Mouse (Mus musculus): Measurements from ENCODE around the gene Cbx5. TPM values are rescaled to one million over a fixed set of nuclear protein-coding genes. Genes with fewer than 3 reads are reported as not detected.
"Not testable (repeated sequence)": the region's sequence is repeated elsewhere in the genome, so short reads cannot be mapped to it uniquely, and the experiment has no call there.

The Cbx5 gene
- polyA plus RNA-seq, 1 experiment from 2014 or later = 91.8 TPM

DNA sequence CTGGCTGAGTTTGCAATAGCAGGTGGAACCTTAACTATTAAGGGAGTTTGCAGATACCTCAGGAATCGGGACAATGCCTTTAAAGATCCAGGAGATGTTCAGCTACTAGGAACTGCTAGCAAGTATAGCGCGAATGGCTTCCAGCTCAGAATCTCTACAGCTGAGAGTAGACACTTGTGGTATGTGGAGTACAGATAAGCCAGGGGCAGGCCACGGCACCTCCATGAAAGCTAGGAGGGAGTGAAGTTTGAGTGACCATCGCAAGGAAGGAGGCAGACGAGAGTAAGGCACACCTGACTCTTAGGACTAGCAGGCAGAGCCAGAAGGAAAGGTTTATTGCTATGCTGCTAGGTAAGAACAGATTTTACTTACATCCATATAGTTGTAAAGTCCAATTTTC lies 6.0 kb upstream of the Cbx5 start:
- ATAC-seq (ENCODE audit: insufficient read depth, low FRiP score) = no peak
- Histone ChIP-seq H3K4me1 (ENCODE audit: control insufficient read depth, insufficient read depth, low read length) (peaks cover 20% of the 10 kb centered on the region), H3K4me3 (replicated peaks; ENCODE audit: low read length) (no peak overlapping the region), H3K36me3 (ENCODE audit: control insufficient read depth, insufficient read depth, low read length) (peaks cover 27% of the 10 kb centered on the region), H3K4me2 (ENCODE audit: low read depth, low read length) (no peak overlapping the region), H3K9me3 (replicated peaks; ENCODE audit: control insufficient read depth, low read length) (no peaks in the 10 kb centered on the region), H3K9ac (ENCODE audit: low read length) (no peak overlapping the region), H3K27ac (ENCODE audit: low read length) (no peak overlapping the region), H3K27me3 (ENCODE audit: control insufficient read depth, insufficient read depth, low read length) (no peaks in the 10 kb centered on the region)
- 73% methylated on average over 6 of the region's 6 CpGs for WGBS

DNA sequence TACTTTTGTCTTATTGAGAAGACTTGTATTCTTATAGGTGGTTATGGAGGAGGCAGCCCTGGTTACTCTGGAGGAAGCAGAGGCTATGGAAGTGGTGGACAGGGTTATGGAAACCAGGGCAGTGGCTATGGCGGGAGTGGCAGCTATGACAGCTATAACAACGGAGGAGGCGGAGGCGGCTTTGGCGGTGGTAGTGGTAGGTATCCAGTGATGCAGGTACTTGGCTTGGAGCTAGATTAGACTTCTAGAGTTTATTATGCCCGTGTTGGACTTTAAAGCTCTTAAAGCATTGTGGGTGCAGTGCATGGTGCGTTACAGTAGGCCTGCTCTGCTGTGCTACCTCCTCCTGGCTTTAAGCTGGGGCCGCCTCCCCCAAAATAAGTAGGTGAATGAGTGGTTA lies 3.3 kb upstream of the Cbx5 start:
- Histone ChIP-seq H3K9me3 (replicated peaks; ENCODE audit: control insufficient read depth, low read length) (no peaks in the 10 kb centered on the region), H3K4me2 (ENCODE audit: low read depth, low read length) (peak overlapping the region; percentile 72), H3K27ac (ENCODE audit: low read length) (no peak overlapping the region), H3K9ac (ENCODE audit: low read length) (peak overlapping the region; percentile 83), H3K27me3 (ENCODE audit: control insufficient read depth, insufficient read depth, low read length) (no peaks in the 10 kb centered on the region), H3K4me1 (ENCODE audit: control insufficient read depth, insufficient read depth, low read length) (peaks cover 25% of the 10 kb centered on the region), H3K4me3 (replicated peaks; ENCODE audit: low read length) (peak overlapping the region; percentile 66), H3K36me3 (ENCODE audit: control insufficient read depth, insufficient read depth, low read length) (peaks cover 27% of the 10 kb centered on the region)
- no peak for ATAC-seq (ENCODE audit: insufficient read depth, low FRiP score)
- WGBS = 48% methylated on average over 8 of the region's 8 CpGs

DNA sequence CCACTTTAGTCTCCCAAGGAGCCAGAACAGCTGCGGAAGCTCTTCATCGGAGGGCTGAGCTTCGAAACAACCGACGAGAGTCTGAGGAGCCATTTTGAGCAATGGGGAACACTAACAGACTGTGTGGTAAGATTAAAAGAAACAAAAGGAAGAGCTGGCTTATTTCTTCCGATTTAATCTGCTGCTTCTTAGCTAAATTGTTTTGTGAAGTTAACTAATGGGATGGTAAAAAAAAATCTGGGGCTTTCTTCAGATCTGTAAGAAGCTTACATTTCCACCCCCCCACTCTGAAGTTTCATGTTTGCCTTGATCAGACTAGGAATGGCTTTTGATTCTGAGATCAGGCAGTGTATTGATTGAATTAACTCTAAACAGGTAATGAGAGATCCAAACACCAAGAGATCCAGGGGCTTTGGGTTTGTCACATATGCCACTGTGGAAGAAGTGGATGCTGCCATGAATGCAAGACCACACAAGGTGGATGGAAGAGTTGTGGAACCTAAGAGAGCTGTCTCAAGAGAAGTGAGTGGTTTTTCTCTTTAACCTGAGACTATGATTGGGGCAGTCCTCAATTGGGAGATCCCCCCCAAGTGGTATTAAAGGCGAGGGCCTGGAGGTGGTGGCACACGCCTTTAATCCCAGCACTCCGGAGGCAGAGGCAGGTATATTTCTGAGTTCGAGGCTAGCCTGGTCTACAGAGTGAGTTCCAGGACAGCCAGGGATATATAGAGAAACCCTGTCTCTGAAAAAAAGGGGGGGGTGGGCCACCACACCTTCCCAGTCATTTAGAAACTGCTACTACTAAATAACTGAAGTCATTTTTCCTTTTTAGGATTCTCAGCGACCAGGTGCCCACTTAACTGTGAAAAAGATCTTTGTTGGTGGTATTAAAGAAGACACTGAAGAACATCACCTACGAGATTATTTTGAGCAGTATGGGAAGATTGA lies 1.7 kb upstream of the Cbx5 start:
- H3K27me3 ChIP-seq (ENCODE audit: control insufficient read depth, insufficient read depth, low read length); ATAC-seq (ENCODE audit: insufficient read depth, low FRiP score); H3K9me3 ChIP-seq (replicated peaks; ENCODE audit: control insufficient read depth, low read length): not testable (repeated sequence)
- 4% methylated on average over 12 of the region's 12 CpGs for WGBS
- Histone ChIP-seq H3K4me3 (replicated peaks; ENCODE audit: low read length) (peak overlapping the region; percentile 66), H3K4me1 (ENCODE audit: control insufficient read depth, insufficient read depth, low read length) (peaks cover 25% of the 10 kb centered on the region), H3K4me2 (ENCODE audit: low read depth, low read length) (peak overlapping the region; percentile 72), H3K27ac (ENCODE audit: low read length) (peak overlapping the region; percentile 94), H3K9ac (ENCODE audit: low read length) (peak overlapping the region; percentile 83), H3K36me3 (ENCODE audit: control insufficient read depth, insufficient read depth, low read length) (peaks cover 18% of the 10 kb centered on the region)

DNA sequence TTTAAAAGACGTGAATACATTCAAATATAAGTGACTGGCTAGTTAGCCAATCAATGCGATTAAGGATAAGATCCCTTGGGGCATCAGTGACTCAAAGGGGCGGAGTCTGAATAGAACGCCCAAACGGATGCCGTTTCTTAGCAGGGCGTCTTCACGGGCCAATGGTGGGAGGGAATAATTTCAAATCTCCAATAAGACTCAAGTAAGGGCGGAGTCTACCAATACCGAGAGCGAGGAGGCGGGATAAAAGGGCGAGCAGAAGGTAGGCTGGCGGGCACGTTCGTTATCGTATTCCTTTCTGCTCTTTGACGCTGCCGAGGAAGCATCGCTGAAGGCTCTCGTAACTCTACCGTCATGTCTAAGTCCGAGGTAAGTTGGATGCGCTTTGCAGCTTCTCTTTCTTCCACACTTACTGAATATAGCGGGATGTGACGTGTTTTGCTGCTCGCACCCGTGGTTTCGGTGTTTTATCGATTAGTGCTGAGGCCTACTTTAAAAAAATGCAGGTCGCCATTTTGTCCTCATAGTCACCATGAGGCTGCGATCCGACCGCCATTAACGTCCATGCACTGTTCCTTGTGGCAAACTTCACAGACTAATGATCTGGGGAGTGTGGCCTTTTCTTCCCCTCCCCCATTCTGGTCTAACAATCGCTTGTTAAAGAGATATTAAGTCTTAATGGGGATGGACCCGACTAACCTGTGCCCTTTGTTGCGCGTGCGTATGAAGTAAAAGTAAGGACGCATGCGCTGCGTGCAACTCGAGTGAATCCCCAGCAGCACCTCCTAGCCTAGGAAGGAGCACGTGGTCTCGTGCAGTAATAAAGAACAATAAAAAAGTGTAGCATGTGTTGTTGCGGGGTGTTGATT lies 778 bp upstream of the Cbx5 start, which contains the start of gene Hnrnpa1:
Gene Hnrnpa1, plus strand, starts transcription at position 273 of the 869 bp plus-strand sequence.
- WGBS = under 1% methylated on average over 47 of the region's 47 CpGs
- H3K9ac ChIP-seq (ENCODE audit: low read length) = peak within 1 kb of the TSS; percentile 83
- peaks cover 20% of the 10 kb centered on the region for H3K36me3 ChIP-seq (ENCODE audit: control insufficient read depth, insufficient read depth, low read length)

DNA sequence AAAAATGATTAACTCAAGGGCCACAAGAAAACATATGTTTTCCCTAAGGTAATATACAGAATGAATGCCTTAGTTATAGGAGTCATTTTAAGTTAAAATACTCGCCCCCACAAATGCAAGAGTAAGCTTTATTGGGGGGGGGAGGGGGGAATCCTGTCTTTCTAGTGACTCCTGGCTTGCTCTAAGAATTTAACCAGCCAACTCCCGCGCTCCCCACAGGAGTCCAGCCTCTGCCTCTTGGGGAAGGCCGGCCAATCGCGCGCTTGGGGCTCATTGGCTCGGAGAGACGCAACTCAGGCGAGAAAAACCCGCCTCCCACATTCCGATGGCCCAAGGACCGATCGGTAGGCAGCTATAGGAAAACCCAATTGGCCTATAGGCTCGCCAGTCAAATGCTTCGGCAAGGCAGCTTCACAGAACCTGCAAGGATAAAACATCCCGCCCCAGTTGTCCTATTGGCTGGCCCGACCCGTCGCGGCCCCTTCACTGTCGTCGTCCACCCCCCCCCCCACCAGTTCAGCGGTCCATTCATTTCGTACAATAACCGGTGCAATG lies 409 bp downstream of the Cbx5 start:
- WGBS = under 1% methylated on average over 26 of the region's 26 CpGs

More for the DNA sequence above, 778 bp upstream of the Cbx5 start, which contains the start of gene Hnrnpa1:
- ATAC-seq (ENCODE audit: insufficient read depth, low FRiP score) = peak; percentile 92
- H3K27me3 ChIP-seq (ENCODE audit: control insufficient read depth, insufficient read depth, low read length) = no peaks in the 10 kb centered on the region
- peaks cover 25% of the 10 kb centered on the region for H3K4me1 ChIP-seq (ENCODE audit: control insufficient read depth, insufficient read depth, low read length)
- peak within 1 kb of the TSS; percentile 72 for H3K4me2 ChIP-seq (ENCODE audit: low read depth, low read length)
- H3K27ac ChIP-seq (ENCODE audit: low read length) = peak within 1 kb of the TSS; percentile 94
- peak within 1 kb of the TSS; percentile 66 for H3K4me3 ChIP-seq (replicated peaks; ENCODE audit: low read length)
- no peaks in the 10 kb centered on the region for H3K9me3 ChIP-seq (replicated peaks; ENCODE audit: control insufficient read depth, low read length)

DNA sequence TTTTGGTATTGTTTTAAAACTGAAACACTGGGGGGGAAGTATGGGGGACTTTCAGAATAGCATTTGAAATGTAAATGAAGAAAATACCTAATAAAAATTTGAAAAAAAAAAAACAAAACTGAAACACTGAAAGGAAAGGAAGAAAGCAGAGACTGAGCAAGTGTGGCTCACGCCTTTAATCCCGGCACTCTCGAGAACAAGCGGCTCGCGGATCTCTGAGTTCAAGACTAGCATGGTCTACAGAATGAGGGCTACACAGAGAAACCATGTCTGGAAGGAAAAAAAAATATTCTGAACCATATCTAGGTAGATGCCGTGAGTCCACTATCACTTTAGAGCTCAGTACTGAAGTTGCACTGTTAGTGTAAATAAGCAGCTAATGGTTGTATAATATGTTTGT lies 2.3 kb downstream of the Cbx5 start:
- Histone ChIP-seq H3K4me2 (ENCODE audit: low read depth, low read length) (no peak overlapping the region), H3K36me3 (ENCODE audit: control insufficient read depth, insufficient read depth, low read length) (peaks cover 9% of the 10 kb centered on the region), H3K27ac (ENCODE audit: low read length) (no peak overlapping the region), H3K9ac (ENCODE audit: low read length) (no peak overlapping the region), H3K4me1 (ENCODE audit: control insufficient read depth, insufficient read depth, low read length) (peaks cover 13% of the 10 kb centered on the region; the same call in 1 of the 2 replicates), H3K9me3 (replicated peaks; ENCODE audit: control insufficient read depth, low read length) (no peaks in the 10 kb centered on the region), H3K27me3 (ENCODE audit: control insufficient read depth, insufficient read depth, low read length) (no peaks in the 10 kb centered on the region), H3K4me3 (replicated peaks; ENCODE audit: low read length) (no peak overlapping the region)
- no peak for ATAC-seq (ENCODE audit: insufficient read depth, low FRiP score)
- whole genome bisulfite sequencing = 90% methylated on average over 7 of the region's 7 CpGs

More for the DNA sequence above, 409 bp downstream of the Cbx5 start:
- Histone ChIP-seq H3K36me3 (ENCODE audit: control insufficient read depth, insufficient read depth, low read length) (peaks cover 19% of the 10 kb centered on the region), H3K9ac (ENCODE audit: low read length) (peak overlapping the region; percentile 63), H3K4me1 (ENCODE audit: control insufficient read depth, insufficient read depth, low read length) (peaks cover 23% of the 10 kb centered on the region), H3K27ac (ENCODE audit: low read length) (peak overlapping the region; percentile 94), H3K4me3 (replicated peaks; ENCODE audit: low read length) (peak overlapping the region; percentile 66), H3K9me3 (replicated peaks; ENCODE audit: control insufficient read depth, low read length) (no peaks in the 10 kb centered on the region), H3K4me2 (ENCODE audit: low read depth, low read length) (peak overlapping the region; percentile 66), H3K27me3 (ENCODE audit: control insufficient read depth, insufficient read depth, low read length) (no peaks in the 10 kb centered on the region)
- ATAC-seq (ENCODE audit: insufficient read depth, low FRiP score) = peak; percentile 92

DNA sequence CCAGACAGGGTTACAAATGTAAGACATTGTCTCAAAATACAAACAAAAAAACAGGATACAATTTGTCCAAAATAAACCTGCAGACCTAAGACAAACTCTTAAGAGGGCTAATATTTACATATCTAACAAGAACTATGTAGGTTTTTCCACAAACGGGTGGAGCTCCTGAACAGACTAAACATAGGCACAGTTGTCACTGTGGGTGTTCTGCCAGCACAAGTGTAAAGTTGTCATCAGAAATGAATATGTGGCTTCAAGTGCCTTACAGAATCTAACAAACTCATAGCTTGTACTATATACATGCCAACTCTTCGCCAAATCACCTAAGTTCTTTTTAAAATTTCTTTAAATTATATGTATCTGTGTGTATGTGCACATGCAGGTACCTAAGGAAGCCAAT lies 6.5 kb downstream of the Cbx5 start:
- Histone ChIP-seq H3K4me1 (ENCODE audit: control insufficient read depth, insufficient read depth, low read length) (peaks cover 8% of the 10 kb centered on the region; the same call in 1 of the 2 replicates), H3K9ac (ENCODE audit: low read length) (no peak overlapping the region), H3K27me3 (ENCODE audit: control insufficient read depth, insufficient read depth, low read length) (no peaks in the 10 kb centered on the region), H3K4me3 (replicated peaks; ENCODE audit: low read length) (no peak overlapping the region), H3K9me3 (replicated peaks; ENCODE audit: control insufficient read depth, low read length) (no peaks in the 10 kb centered on the region), H3K36me3 (ENCODE audit: control insufficient read depth, insufficient read depth, low read length) (peaks cover 9% of the 10 kb centered on the region; the same call in 1 of the 2 replicates), H3K4me2 (ENCODE audit: low read depth, low read length) (no peak overlapping the region), H3K27ac (ENCODE audit: low read length) (no peak overlapping the region)
- WGBS = 74% methylated on average over 2 of the region's 2 CpGs
- no peak for ATAC-seq (ENCODE audit: insufficient read depth, low FRiP score)

DNA sequence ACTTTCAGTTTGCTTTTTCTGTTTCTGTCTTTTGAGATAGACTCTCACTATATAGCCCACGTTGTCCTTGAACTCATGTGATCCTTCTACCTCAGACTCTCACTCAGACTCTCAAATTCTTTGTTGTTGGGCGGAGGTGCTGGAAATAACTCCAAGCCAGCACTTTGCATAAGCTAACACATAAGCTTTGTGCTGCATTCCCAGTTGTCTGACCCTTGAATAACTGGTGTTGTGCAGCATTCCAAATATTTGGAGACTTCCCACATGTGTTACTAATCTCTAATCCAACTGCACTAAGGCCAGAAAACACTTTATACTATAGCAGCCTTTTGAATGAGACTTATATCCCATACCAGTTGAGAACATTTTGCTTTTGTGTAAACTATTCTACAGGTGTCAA lies 10.7 kb downstream of the Cbx5 start:
- Histone ChIP-seq H3K4me1 (ENCODE audit: control insufficient read depth, insufficient read depth, low read length) (peaks cover 16% of the 10 kb centered on the region), H3K27ac (ENCODE audit: low read length) (peak overlapping the region; percentile 23; the same call in 1 of the 2 replicates), H3K4me2 (ENCODE audit: low read depth, low read length) (no peak overlapping the region), H3K9ac (ENCODE audit: low read length) (no peak overlapping the region), H3K9me3 (replicated peaks; ENCODE audit: control insufficient read depth, low read length) (no peaks in the 10 kb centered on the region), H3K36me3 (ENCODE audit: control insufficient read depth, insufficient read depth, low read length) (no peaks in the 10 kb centered on the region), H3K4me3 (replicated peaks; ENCODE audit: low read length) (no peak overlapping the region), H3K27me3 (ENCODE audit: control insufficient read depth, insufficient read depth, low read length) (no peaks in the 10 kb centered on the region)
- ATAC-seq (ENCODE audit: insufficient read depth, low FRiP score) = no peak; the same call in 1 of the 2 replicates
- 51% methylated on average over 2 of the region's 2 CpGs for WGBS
